25 mouse cellular contexts compared by ENCODE assay signal in genomic region chr19:59479912-59480311, GRCm38 (mm10). TPM values are rescaled to one million over a fixed set of nuclear protein-coding genes. Genes with fewer than 3 reads are reported as not detected.
DNase-seq lines count a peak whose midpoint lies in the region; ATAC-seq lines count a peak whose summit lies in the region.
"Had no signal": no experiment of that assay in that cellular context is flagged by ENCODE, and none has a peak within 500 bp of the region (broad histone marks: within the 10 kb centered on the region; RNA-seq: fewer than 3 reads in every experiment).

No protein-coding gene starts in this region.

- no peak overlapping the region for H3K4me2 ChIP-seq in embryonic facial prominence, embryonic 15.5 days (replicated peaks)
- H3K4me2 ChIP-seq: embryonic facial prominence, embryonic 12.5 days; forebrain, embryonic 13.5 days; forebrain, embryonic 15.5 days had no signal

- peak; percentile 56 for ATAC-seq in embryonic facial prominence, embryonic 15.5 days (ENCODE audit: insufficient number of reproducible peaks, low FRiP score, low TSS enrichment, low read depth)
- ATAC-seq: activated CD4-positive, CD25-positive, alpha-beta regulatory T cell, adult 4 months; forebrain, embryonic 13.5 days; forebrain, embryonic 15.5 days; forebrain, postnatal 0 days; Patski had no signal

- H3K27ac ChIP-seq in heart, embryonic 10.5 days = no peak overlapping the region
- H3K27ac ChIP-seq in embryonic facial prominence, embryonic 10.5 days (replicated peaks) = no peak overlapping the region
- no peak overlapping the region for H3K27ac ChIP-seq in embryonic facial prominence, embryonic 15.5 days (replicated peaks)
- no peak overlapping the region for H3K27ac ChIP-seq in hindbrain, embryonic 10.5 days
- H3K27ac ChIP-seq: embryonic facial prominence, embryonic 12.5 days; forebrain, embryonic 13.5 days; forebrain, embryonic 15.5 days had no signal

- H3K27me3 ChIP-seq in heart, embryonic 10.5 days (ENCODE audit: insufficient read depth, poor library complexity, severe bottlenecking) = peaks cover 19% of the 10 kb centered on the region; the same call in 1 of the 2 replicates
- peaks cover 22% of the 10 kb centered on the region for H3K27me3 ChIP-seq in embryonic facial prominence, embryonic 10.5 days (replicated peaks; ENCODE audit: low read depth, poor library complexity, severe bottlenecking)
- H3K27me3 ChIP-seq in embryonic facial prominence, embryonic 15.5 days = no peaks in the 10 kb centered on the region
- H3K27me3 ChIP-seq in hindbrain, embryonic 10.5 days (ENCODE audit: insufficient read depth, poor library complexity, severe bottlenecking) = peaks cover 9% of the 10 kb centered on the region; the same call in 1 of the 2 replicates
- H3K27me3 ChIP-seq: forebrain, embryonic 13.5 days; forebrain, embryonic 15.5 days had no signal

- H3K9me3 ChIP-seq in heart, embryonic 10.5 days = no peaks in the 10 kb centered on the region
- H3K9me3 ChIP-seq in embryonic facial prominence, embryonic 10.5 days = no peaks in the 10 kb centered on the region
- no peaks in the 10 kb centered on the region for H3K9me3 ChIP-seq in embryonic facial prominence, embryonic 15.5 days (replicated peaks)
- no peaks in the 10 kb centered on the region for H3K9me3 ChIP-seq in hindbrain, embryonic 10.5 days
- H3K9me3 ChIP-seq: embryonic facial prominence, embryonic 12.5 days; forebrain, embryonic 13.5 days; forebrain, embryonic 15.5 days; G1E had no signal

- WGBS in heart, embryonic 10.5 days = 79% methylated on average over 3 of the region's 3 CpGs
- 83% methylated on average over 3 of the region's 3 CpGs for WGBS in embryonic facial prominence, embryonic 10.5 days
- 67% methylated on average over 3 of the region's 3 CpGs for WGBS in embryonic facial prominence, embryonic 15.5 days
- WGBS in hindbrain, embryonic 10.5 days = 87% methylated on average over 3 of the region's 3 CpGs

- H3K4me1 ChIP-seq in heart, embryonic 10.5 days = no peaks in the 10 kb centered on the region
- H3K4me1 ChIP-seq in embryonic facial prominence, embryonic 10.5 days = no peaks in the 10 kb centered on the region
- no peaks in the 10 kb centered on the region for H3K4me1 ChIP-seq in embryonic facial prominence, embryonic 15.5 days
- H3K4me1 ChIP-seq in hindbrain, embryonic 10.5 days (replicated peaks) = no peaks in the 10 kb centered on the region
- H3K4me1 ChIP-seq: embryonic facial prominence, embryonic 12.5 days; forebrain, embryonic 13.5 days; forebrain, embryonic 15.5 days had no signal

- no peak overlapping the region for H3K4me3 ChIP-seq in heart, embryonic 10.5 days
- H3K4me3 ChIP-seq in embryonic facial prominence, embryonic 10.5 days = no peak overlapping the region
- no peak overlapping the region for H3K4me3 ChIP-seq in embryonic facial prominence, embryonic 15.5 days (replicated peaks)
- no peak overlapping the region for H3K4me3 ChIP-seq in hindbrain, embryonic 10.5 days
- H3K4me3 ChIP-seq: embryonic facial prominence, embryonic 12.5 days; forebrain, embryonic 13.5 days; forebrain, embryonic 15.5 days had no signal

- H3K36me3 ChIP-seq in heart, embryonic 10.5 days = no peaks in the 10 kb centered on the region
- H3K36me3 ChIP-seq in embryonic facial prominence, embryonic 10.5 days (replicated peaks) = no peaks in the 10 kb centered on the region
- H3K36me3 ChIP-seq in embryonic facial prominence, embryonic 15.5 days = no peaks in the 10 kb centered on the region
- no peaks in the 10 kb centered on the region for H3K36me3 ChIP-seq in hindbrain, embryonic 10.5 days
- H3K36me3 ChIP-seq: embryonic facial prominence, embryonic 12.5 days; forebrain, embryonic 15.5 days; G1E had no signal

- no peak overlapping the region for H3K9ac ChIP-seq in embryonic facial prominence, embryonic 15.5 days
- H3K9ac ChIP-seq: embryonic facial prominence, embryonic 12.5 days; forebrain, embryonic 13.5 days; forebrain, embryonic 15.5 days; forebrain, postnatal 0 days had no signal

- peak; percentile 53 for DNase-seq in heart, embryonic 10.5 days (ENCODE audit: low spot score)
- DNase-seq in heart, postnatal 4 days = no peak
- peak; percentile 5 for DNase-seq in embryonic facial prominence, embryonic 10.5 days (ENCODE audit: low spot score)
- no peak for DNase-seq in kidney, adult 18-20 months
- DNase-seq in left cerebral cortex, adult 8-10 months (ENCODE audit: low spot score in 2 of 2) = no peak
- no peak for DNase-seq in hindbrain, embryonic 10.5 days (ENCODE audit: low spot score)
- DNase-seq: adrenal gland, adult 8-10 months; adrenal gland, postnatal 14 days; adrenal gland, postnatal 36 days; cerebellum, adult 11-12 months; cerebellum, adult 2 months; cerebellum, adult 9-10 months; cerebellum, postnatal 14 days; cerebellum, postnatal 36 days; embryo, embryonic 11 days; forebrain, postnatal 0 days had no signal

RNA-seq across cellular contexts. Expression of gene Emx2, which starts 21.7 kb away (rescaled TPM):
- polyA plus RNA-seq in heart, embryonic 10.5 days (2016; fragmentation: Nextera tagmentation; extraction: Ambion mirVana) = 1.1 and 1.7 TPM in 2 replicates
- not detected for total RNA-seq in heart, postnatal 4 days (2021)
- 8.0 and 12.1 TPM in 2 replicates for polyA plus RNA-seq in embryonic facial prominence, embryonic 10.5 days (2016; fragmentation: Nextera tagmentation; extraction: Ambion mirVana)
- 15.6 and 18.2 TPM in 2 replicates for polyA plus RNA-seq in embryonic facial prominence, embryonic 15.5 days (2015; fragmentation: Nextera tagmentation; extraction: Ambion mirVana)
- total RNA-seq in left cerebral cortex, adult 8-10 months (2022) = 10 to 100 TPM in 3 of 4 experiments, 1 to 10 TPM in 1; 9.1 to 13.3 (median 11.3) TPM
- 1.2 and 2.3 TPM in 2 replicates for polyA plus RNA-seq in hindbrain, embryonic 10.5 days (2016; fragmentation: Nextera tagmentation; extraction: Ambion mirVana)
- total RNA-seq: adrenal gland, postnatal 14 days; common myeloid progenitor, adult 5-6 weeks had no signal
- polyA plus RNA-seq: activated CD4-positive, CD25-positive, alpha-beta regulatory T cell, adult 4 months; C2C12; G1E had no signal

Comparison
In these comparisons a context has a peak if more than half of its experiments do, and no peak if none do; other contexts are left out.
1. DNase-seq: peak in heart, embryonic 10.5 days (single experiment) and embryonic facial prominence, embryonic 10.5 days (single experiment); none in heart, postnatal 4 days (single experiment), kidney, adult 18-20 months (single experiment), left cerebral cortex, adult 8-10 months (0 of 2) and hindbrain, embryonic 10.5 days (single experiment).